Mouse (Mus musculus) lung, embryonic 16.5 days (tissue): Measurements from ENCODE around the gene Cnga1. TPM values are rescaled to one million over a fixed set of nuclear protein-coding genes. Genes with fewer than 3 reads are reported as not detected.

ENCODE experiments used
- ATAC-seq: fragments of 200-750 bp; cut with Nextera tagmentation; 2 replicates; pipeline ENCODE4 v1.8.0; 2017; ENCODE audit warnings: low read depth, mild to moderate bottlenecking, moderate library complexity
- H3K27ac ChIP-seq: fragments of 300-500 bp; sonication (generic); 2 replicates; pipeline ENCODE4 v1.5.1; 2014; ENCODE audit warnings: mild to moderate bottlenecking, control low read depth, low read length
- H3K27me3 ChIP-seq: fragments of 300-500 bp; sonication (generic); 2 replicates; pipeline ENCODE4 v1.6.1; 2014; ENCODE audit warnings: low read depth, low read length, mixed read lengths; ENCODE audit not compliant: control insufficient read depth, insufficient read depth
- H3K36me3 ChIP-seq: fragments of 300-500 bp; sonication (generic); 2 replicates; pipeline ENCODE4 v1.6.1; 2014; ENCODE audit warnings: low read length; ENCODE audit not compliant: control insufficient read depth, insufficient read depth
- H3K4me1 ChIP-seq: fragments of 300-500 bp; sonication (generic); replicated peaks from 2 replicates; pipeline ENCODE4 v1.6.1; 2014; ENCODE audit warnings: low read length, mixed read lengths; ENCODE audit not compliant: control insufficient read depth, insufficient read depth
- H3K4me2 ChIP-seq: fragments of 300-500 bp; sonication (generic); 2 replicates; pipeline ENCODE4 v1.6.1; 2014; ENCODE audit warnings: low read depth, low read length, control low read depth
- H3K4me3 ChIP-seq: fragments of 300-500 bp; sonication (generic); 2 replicates; pipeline ENCODE4 v1.5.1; 2014; ENCODE audit warnings: mild to moderate bottlenecking, low read length, control low read depth
- H3K9ac ChIP-seq: fragments of 300-500 bp; sonication (generic); 2 replicates; pipeline ENCODE4 v1.6.1; 2014; ENCODE audit warnings: low read length, control low read depth
- H3K9me3 ChIP-seq: fragments of 300-500 bp; sonication (generic); 2 replicates; pipeline ENCODE4 v1.6.1; 2016; ENCODE audit warnings: low read length; ENCODE audit not compliant: control insufficient read depth
- WGBS: fragments of 180-500 bp; shearing (Covaris S2); extraction: QIAGEN DNeasy Blood & Tissue Kit; methylation state at CpG from one replicate; pipeline ENCODE4 v1.1.7; 2014; 5-methylcytosine and 5-hydroxymethylcytosine counted together
- polyA plus RNA-seq: library from polyadenylated mRNA; unstranded; fragments of >200 nt; fragmentation: Nextera tagmentation; extraction: Ambion mirVana; gene quantifications from 2 replicates; pipeline ENCODE4 v1.2.1, GENCODE M21; 2015

Cnga1 gene
- not detected in 2 replicates for polyA plus RNA-seq

DNA sequence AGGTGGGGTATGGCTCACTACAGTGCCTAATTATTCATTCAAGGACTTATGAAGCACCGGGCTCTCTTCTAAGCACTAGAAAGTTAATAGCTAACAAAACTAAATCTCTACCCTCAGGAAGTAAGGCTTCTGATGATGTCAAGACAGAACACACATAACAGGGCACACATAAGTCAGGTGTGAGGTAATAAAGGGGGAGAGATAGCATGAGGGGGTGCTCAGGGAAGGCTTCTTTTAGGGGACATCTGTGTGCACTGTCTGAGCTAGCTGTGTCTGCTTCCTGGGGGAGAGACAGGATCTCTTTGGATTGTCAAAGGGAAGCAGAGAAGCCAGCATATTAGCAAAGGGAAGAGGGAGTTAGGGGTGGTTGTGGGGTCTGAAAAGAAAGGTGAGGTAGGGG lies at the start of gene Cnga1:
Gene Cnga1 (minus strand): TSS at position 101 of the 400 bp plus-strand sequence.
- H3K27me3 ChIP-seq: no peaks in the 10 kb centered on the region; the same call in 1 of the 2 replicates
- peaks cover 11% of the 10 kb centered on the region; the same call in 1 of the 2 replicates for H3K4me1 ChIP-seq
- H3K4me3 ChIP-seq: no peak within 1 kb of the TSS
- H3K36me3 ChIP-seq: no peaks in the 10 kb centered on the region
- no peak within 1 kb of the TSS for H3K4me2 ChIP-seq
- H3K9me3 ChIP-seq: no peaks in the 10 kb centered on the region
- ATAC-seq: peak; percentile 39
- H3K27ac ChIP-seq: no peak within 1 kb of the TSS
- H3K9ac ChIP-seq: no peak within 1 kb of the TSS
- WGBS: 57% methylated on average over 1 of the region's 1 CpGs

DNA sequence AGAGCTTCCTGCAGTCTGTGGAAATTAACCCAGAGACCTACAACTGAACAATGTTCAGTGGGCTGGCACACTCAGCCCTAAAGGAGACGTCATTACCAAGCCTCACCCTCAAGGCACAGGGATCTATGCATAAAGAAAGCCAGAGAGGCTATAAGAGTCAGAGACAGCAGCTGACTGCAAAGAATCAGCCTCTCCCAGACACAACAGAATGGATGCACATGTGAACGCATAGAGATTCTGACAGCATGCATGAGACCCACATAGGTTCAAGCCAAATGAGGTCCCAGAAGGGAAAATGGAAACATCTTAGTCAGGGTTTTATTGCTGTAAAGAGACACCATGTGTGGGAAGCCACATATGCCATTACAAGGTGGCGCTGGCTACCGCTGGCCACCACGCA lies 46.4 kb upstream of the Cnga1 start:
- H3K27me3 ChIP-seq: no peaks in the 10 kb centered on the region

GRCm38 (mm10) chr5:72689556-72689955 lies 45.5 kb upstream of the Cnga1 start:
- Histone ChIP-seq H3K9ac (no peak overlapping the region), H3K27me3 (no peaks in the 10 kb centered on the region), H3K36me3 (no peaks in the 10 kb centered on the region), H3K27ac (no peak overlapping the region), H3K4me3 (no peak overlapping the region), H3K4me2 (no peak overlapping the region), H3K4me1 (no peaks in the 10 kb centered on the region), H3K9me3 (no peaks in the 10 kb centered on the region)
- no peak for ATAC-seq
- 91% methylated on average over 7 of the region's 7 CpGs for WGBS

More for the DNA sequence above, 46.4 kb upstream of the Cnga1 start:
- no peak overlapping the region for H3K27ac ChIP-seq
- ATAC-seq: no peak
- H3K9ac ChIP-seq: no peak overlapping the region
- no peaks in the 10 kb centered on the region for H3K4me1 ChIP-seq
- H3K36me3 ChIP-seq: no peaks in the 10 kb centered on the region
- H3K9me3 ChIP-seq: no peaks in the 10 kb centered on the region
- no peak overlapping the region for H3K4me3 ChIP-seq
- WGBS: 89% methylated on average over 5 of the region's 5 CpGs
- no peak overlapping the region for H3K4me2 ChIP-seq

DNA sequence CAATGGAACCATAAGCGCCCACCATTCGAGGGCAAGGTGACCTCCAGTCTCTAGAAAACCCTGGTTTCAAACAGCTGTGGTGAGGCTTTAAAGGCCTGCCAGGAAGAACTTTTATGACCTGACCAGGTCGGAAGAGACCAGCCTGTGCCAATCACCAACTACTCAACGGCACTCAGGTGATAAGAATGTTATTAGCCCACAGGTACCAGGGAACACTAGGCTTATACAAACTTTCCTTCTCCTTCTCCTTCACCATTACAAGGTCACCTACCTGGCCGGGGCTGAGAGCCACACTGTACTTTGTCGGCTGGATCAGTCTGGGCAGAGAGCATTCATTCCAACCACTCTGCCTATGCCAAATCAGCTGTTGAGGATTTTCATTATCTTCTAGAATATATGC lies 37.4 kb upstream of the Cnga1 start:
- no peak overlapping the region for H3K9ac ChIP-seq
- no peaks in the 10 kb centered on the region for H3K36me3 ChIP-seq
- 63% methylated on average over 6 of the region's 6 CpGs for WGBS
- no peaks in the 10 kb centered on the region for H3K27me3 ChIP-seq
- H3K4me2 ChIP-seq: no peak overlapping the region
- no peak overlapping the region for H3K4me3 ChIP-seq
- ATAC-seq: peak; percentile 73
- H3K4me1 ChIP-seq: no peaks in the 10 kb centered on the region
- peaks cover 4% of the 10 kb centered on the region for H3K9me3 ChIP-seq
- H3K27ac ChIP-seq: peak overlapping the region; percentile 64; the same call in 1 of the 2 replicates

DNA sequence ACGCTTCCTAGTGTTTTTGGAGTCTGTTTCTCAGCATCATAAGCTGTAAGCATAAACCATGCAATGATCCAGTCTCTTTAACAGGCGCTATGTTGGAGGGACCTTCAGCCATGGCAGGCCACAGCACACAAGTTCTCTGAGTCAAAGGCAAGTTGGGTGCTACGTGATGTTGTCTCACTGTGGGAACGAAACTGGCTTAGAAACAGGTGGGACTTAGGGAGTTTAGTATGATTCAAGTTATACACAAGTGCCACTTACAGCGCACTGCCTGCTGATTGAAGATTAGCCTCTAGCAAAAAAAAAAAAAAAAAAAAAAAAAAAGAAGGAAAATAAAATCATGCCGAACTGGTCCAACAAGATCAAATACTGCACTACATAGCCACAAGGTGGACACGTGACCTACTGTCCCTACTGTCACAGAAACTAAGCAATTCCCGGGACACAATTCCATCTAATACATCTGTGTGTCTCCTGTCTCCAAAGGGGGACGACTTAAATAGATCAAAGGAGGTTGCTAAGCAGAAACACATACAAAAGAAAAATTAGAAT lies 31.0 kb upstream of the Cnga1 start:
- H3K27ac ChIP-seq: peak overlapping the region; percentile 81
- no peak overlapping the region for H3K4me2 ChIP-seq
- WGBS: 54% methylated on average over 9 of the region's 9 CpGs
- no peaks in the 10 kb centered on the region; the same call in 1 of the 2 replicates for H3K4me1 ChIP-seq
- no peak overlapping the region for H3K9ac ChIP-seq
- H3K36me3 ChIP-seq: no peaks in the 10 kb centered on the region
- H3K9me3 ChIP-seq: no peaks in the 10 kb centered on the region
- no peak overlapping the region for H3K4me3 ChIP-seq
- no peaks in the 10 kb centered on the region for H3K27me3 ChIP-seq
- ATAC-seq: peak; percentile 94

- no peak for ATAC-seq
- Histone ChIP-seq H3K36me3 (no peaks in the 10 kb centered on the region), H3K4me3 (no peak overlapping the region), H3K4me2 (no peak overlapping the region), H3K27me3 (no peaks in the 10 kb centered on the region), H3K4me1 (no peaks in the 10 kb centered on the region; the same call in 1 of the 2 replicates), H3K9ac (no peak overlapping the region), H3K27ac (no peak overlapping the region), H3K9me3 (no peaks in the 10 kb centered on the region)
- WGBS: 55% methylated on average over 8 of the region's 8 CpGs
Observed at GRCm38 (mm10) chr5:72671017-72671699, 27.1 kb upstream of the Cnga1 start.

- no peak for ATAC-seq
- Histone ChIP-seq H3K27ac (no peak overlapping the region), H3K4me3 (no peak overlapping the region), H3K27me3 (no peaks in the 10 kb centered on the region), H3K9me3 (no peaks in the 10 kb centered on the region), H3K9ac (no peak overlapping the region), H3K4me1 (no peaks in the 10 kb centered on the region), H3K4me2 (no peak overlapping the region), H3K36me3 (no peaks in the 10 kb centered on the region)
- 73% methylated on average over 9 of the region's 9 CpGs for WGBS
Observed at GRCm38 (mm10) chr5:72668351-72668750, 24.3 kb upstream of the Cnga1 start.

DNA sequence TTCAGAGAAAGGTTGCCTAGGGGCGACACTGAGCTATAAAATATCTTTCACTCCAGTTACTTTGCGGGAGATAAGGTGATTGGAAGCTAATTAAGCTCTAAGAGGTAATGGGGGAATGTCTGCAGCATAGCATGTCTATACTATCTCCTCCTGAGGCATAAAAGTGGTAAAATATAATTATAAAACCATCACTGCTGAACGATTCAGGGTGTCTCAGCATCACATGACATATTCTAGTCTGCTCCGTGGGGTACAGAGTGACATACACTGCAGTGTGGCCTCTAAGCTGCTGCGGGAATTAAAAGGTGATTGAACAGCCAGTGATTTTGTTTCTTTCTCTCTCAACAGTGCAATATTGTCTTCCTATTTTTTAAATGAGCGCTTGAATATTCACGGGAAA lies 22.4 kb upstream of the Cnga1 start:
- no peak overlapping the region for H3K4me3 ChIP-seq
- ATAC-seq: no peak
- H3K4me2 ChIP-seq: no peak overlapping the region
- no peaks in the 10 kb centered on the region for H3K27me3 ChIP-seq
- H3K9me3 ChIP-seq: no peaks in the 10 kb centered on the region
- 80% methylated on average over 7 of the region's 7 CpGs for WGBS
- no peak overlapping the region for H3K27ac ChIP-seq
- no peaks in the 10 kb centered on the region for H3K36me3 ChIP-seq
- no peak overlapping the region for H3K9ac ChIP-seq
- H3K4me1 ChIP-seq: no peaks in the 10 kb centered on the region

DNA sequence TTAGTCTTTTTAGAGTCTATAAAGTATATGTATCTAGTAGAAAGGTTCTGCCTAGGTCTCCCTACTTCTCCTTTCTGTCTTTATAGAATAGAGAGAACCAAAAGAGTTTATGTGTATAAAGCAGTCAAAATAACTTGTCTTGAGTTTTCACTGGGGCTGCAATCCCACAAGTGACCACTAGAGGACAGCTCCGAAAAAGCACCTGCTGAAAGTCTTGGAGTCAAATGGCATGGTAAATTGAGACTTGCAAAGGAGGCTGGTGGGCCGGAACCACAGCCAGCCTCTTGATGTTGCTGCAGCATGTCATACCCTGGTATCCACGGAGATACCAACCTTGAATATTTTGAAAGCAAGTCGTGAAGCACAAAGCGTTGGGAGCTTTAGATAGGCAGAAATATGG lies 21.2 kb upstream of the Cnga1 start:
- no peaks in the 10 kb centered on the region for H3K4me1 ChIP-seq
- H3K4me2 ChIP-seq: no peak overlapping the region
- no peak for ATAC-seq
- no peaks in the 10 kb centered on the region for H3K36me3 ChIP-seq
- H3K9ac ChIP-seq: no peak overlapping the region
- no peak overlapping the region for H3K27ac ChIP-seq
- 26% methylated on average over 5 of the region's 5 CpGs for WGBS
- H3K27me3 ChIP-seq: no peaks in the 10 kb centered on the region
- no peaks in the 10 kb centered on the region for H3K9me3 ChIP-seq
- H3K4me3 ChIP-seq: no peak overlapping the region
